In genomic region chr7:4975455-4975854, GRCm38 (mm10) we compare ENCODE assay signal across 31 mouse cellular contexts. TPM values are rescaled to one million over a fixed set of nuclear protein-coding genes. Genes with fewer than 3 reads are reported as not detected.
DNase-seq lines count a peak whose midpoint lies in the region; ATAC-seq and TF ChIP-seq lines count a peak whose summit lies in the region.
"Had no signal": no experiment of that assay in that cellular context is flagged by ENCODE, and none has a peak within 500 bp of the region (broad histone marks: within the 10 kb centered on the region; RNA-seq: fewer than 3 reads in every experiment).

No protein-coding gene starts in this region.

- no peak for DNase-seq in gastrocnemius, adult 2 months
- DNase-seq in gastrocnemius, postnatal 14 days = no peak
- DNase-seq in liver, embryonic 11.5 days (ENCODE audit: low spot score) = no peak
- no peak for DNase-seq in liver, postnatal 0 days
- DNase-seq in testis, postnatal 10 days (ENCODE audit: low spot score) = peak; percentile 37
- DNase-seq in testis, postnatal 14 days (ENCODE audit: low spot score) = no peak
- no peak for DNase-seq in stomach, postnatal 0 days (ENCODE audit: low spot score)
- no peak for DNase-seq in cerebellum, postnatal 25 days
- DNase-seq: adrenal gland, adult 8-10 months; adrenal gland, postnatal 14 days; adrenal gland, postnatal 36 days; B cell, adult 2 months; cerebellum, adult 11-12 months; cerebellum, adult 2 months; cerebellum, adult 9-10 months; cerebellum, postnatal 10 days; cerebellum, postnatal 36 days; embryo, embryonic 11 days had no signal

- H3K27me3 ChIP-seq in liver, embryonic 11.5 days (replicated peaks; ENCODE audit: control insufficient read depth, insufficient read depth, low read length) = no peaks in the 10 kb centered on the region; the same call in 1 of the 2 replicates
- no peaks in the 10 kb centered on the region for H3K27me3 ChIP-seq in liver, postnatal 0 days (ENCODE audit: insufficient read depth, low read length)
- H3K27me3 ChIP-seq in stomach, postnatal 0 days (ENCODE audit: control insufficient read depth, insufficient read depth, low read length) = no peaks in the 10 kb centered on the region
- H3K27me3 ChIP-seq: embryonic facial prominence, embryonic 13.5 days; embryonic facial prominence, embryonic 15.5 days; forebrain, embryonic 12.5 days; forebrain, embryonic 15.5 days; Patski had no signal

- TF ChIP-seq CTCF in gastrocnemius, adult 2 months (IDR thresholded peaks at IDR 0.05) = no peak
- no peak for TF ChIP-seq CTCF in liver, postnatal 0 days (IDR thresholded peaks at IDR 0.05; ENCODE audit: low read depth)
- no peak for TF ChIP-seq CTCF in stomach, postnatal 0 days (IDR thresholded peaks at IDR 0.05; ENCODE audit: low read depth)

- no peak overlapping the region for H3K9ac ChIP-seq in liver, embryonic 11.5 days (ENCODE audit: low read depth, low read length)
- H3K9ac ChIP-seq in liver, postnatal 0 days (replicated peaks) = no peak overlapping the region
- no peak overlapping the region for H3K9ac ChIP-seq in stomach, postnatal 0 days (ENCODE audit: low read length)
- H3K9ac ChIP-seq: embryonic facial prominence, embryonic 13.5 days; embryonic facial prominence, embryonic 15.5 days; forebrain, embryonic 12.5 days; forebrain, embryonic 15.5 days had no signal

- peak overlapping the region; percentile 73 for H3K27ac ChIP-seq in gastrocnemius, adult 2 months
- H3K27ac ChIP-seq in liver, embryonic 11.5 days (ENCODE audit: low read depth, low read length) = no peak overlapping the region
- no peak overlapping the region for H3K27ac ChIP-seq in liver, postnatal 0 days (ENCODE audit: low read depth)
- H3K27ac ChIP-seq in stomach, postnatal 0 days (replicated peaks) = no peak overlapping the region
- H3K27ac ChIP-seq: embryonic facial prominence, embryonic 13.5 days; embryonic facial prominence, embryonic 15.5 days; forebrain, embryonic 10.5 days; forebrain, embryonic 12.5 days; forebrain, embryonic 15.5 days had no signal

- no peaks in the 10 kb centered on the region for H3K9me3 ChIP-seq in liver, embryonic 11.5 days (ENCODE audit: control insufficient read depth, low read length)
- no peaks in the 10 kb centered on the region for H3K9me3 ChIP-seq in liver, postnatal 0 days (ENCODE audit: low read length)
- no peaks in the 10 kb centered on the region for H3K9me3 ChIP-seq in stomach, postnatal 0 days (ENCODE audit: control insufficient read depth, low read length)
- H3K9me3 ChIP-seq: embryonic facial prominence, embryonic 15.5 days; forebrain, embryonic 15.5 days had no signal

- ATAC-seq in liver, embryonic 11.5 days (replicated peaks; ENCODE audit: low FRiP score) = 0 out of 2 replicates have a peak, but pooled peaks have one; percentile 39
- no peak for ATAC-seq in liver, postnatal 0 days
- ATAC-seq in stomach, postnatal 0 days (ENCODE audit: low FRiP score, low TSS enrichment) = 0 out of 2 replicates have a peak, but pooled peaks have one; percentile 46
- ATAC-seq: activated CD4-positive, CD25-positive, alpha-beta regulatory T cell, adult 4 months; CD4-positive, CD25-positive, alpha-beta regulatory T cell, adult 4 months; forebrain, embryonic 15.5 days; Patski had no signal

- H3K4me3 ChIP-seq in gastrocnemius, adult 2 months = no peak overlapping the region
- H3K4me3 ChIP-seq in liver, embryonic 11.5 days (ENCODE audit: low read depth, low read length) = no peak overlapping the region
- no peak overlapping the region for H3K4me3 ChIP-seq in liver, postnatal 0 days (ENCODE audit: low read depth, low read length)
- H3K4me3 ChIP-seq in stomach, postnatal 0 days (ENCODE audit: low read depth, low read length) = no peak overlapping the region
- H3K4me3 ChIP-seq: embryonic facial prominence, embryonic 13.5 days; embryonic facial prominence, embryonic 15.5 days; erythroblast, embryonic 14.5 days; forebrain, embryonic 10.5 days; forebrain, embryonic 12.5 days; forebrain, embryonic 15.5 days had no signal

- 46% methylated on average over 4 of the region's 4 CpGs for WGBS in liver, embryonic 11.5 days
- 67% methylated on average over 4 of the region's 4 CpGs for WGBS in liver, postnatal 0 days (ENCODE audit: insufficient replicate concordance)
- 47% methylated on average over 4 of the region's 4 CpGs for WGBS in stomach, postnatal 0 days

- no peak for TF ChIP-seq EP300 in liver, postnatal 0 days (IDR thresholded peaks at IDR 0.05; ENCODE audit: low read depth)
- no peak for TF ChIP-seq EP300 in stomach, postnatal 0 days (optimal IDR thresholded peaks at IDR 0.05)

- no peak overlapping the region for H3K4me2 ChIP-seq in liver, embryonic 11.5 days
- no peak overlapping the region for H3K4me2 ChIP-seq in liver, postnatal 0 days (ENCODE audit: low read depth, low read length)
- no peak overlapping the region for H3K4me2 ChIP-seq in stomach, postnatal 0 days (replicated peaks; ENCODE audit: low read depth)
- H3K4me2 ChIP-seq: embryonic facial prominence, embryonic 13.5 days; embryonic facial prominence, embryonic 15.5 days; forebrain, embryonic 12.5 days; forebrain, embryonic 15.5 days had no signal

- intact Hi-C loops in gastrocnemius, adult 2 months (cut with DNase I) = no loop called here
- intact Hi-C loops in gastrocnemius, postnatal 14 days (cut with DNase I; ENCODE audit: low total_unique reads) = no loop called here

- no peaks in the 10 kb centered on the region for H3K4me1 ChIP-seq in liver, embryonic 11.5 days (replicated peaks; ENCODE audit: control insufficient read depth, insufficient read depth, low read length)
- no peaks in the 10 kb centered on the region for H3K4me1 ChIP-seq in liver, postnatal 0 days (ENCODE audit: insufficient read depth)
- H3K4me1 ChIP-seq in stomach, postnatal 0 days (replicated peaks; ENCODE audit: control insufficient read depth, insufficient read depth) = no peaks in the 10 kb centered on the region
- H3K4me1 ChIP-seq: embryonic facial prominence, embryonic 13.5 days; embryonic facial prominence, embryonic 15.5 days; forebrain, embryonic 12.5 days; forebrain, embryonic 15.5 days had no signal

- H3K36me3 ChIP-seq in liver, embryonic 11.5 days (ENCODE audit: control insufficient read depth, insufficient read depth, low read length) = no peaks in the 10 kb centered on the region
- H3K36me3 ChIP-seq in liver, postnatal 0 days (replicated peaks; ENCODE audit: insufficient read depth, low read length) = no peaks in the 10 kb centered on the region
- no peaks in the 10 kb centered on the region for H3K36me3 ChIP-seq in stomach, postnatal 0 days (ENCODE audit: control insufficient read depth, insufficient read depth, low read length)
- H3K36me3 ChIP-seq: embryonic facial prominence, embryonic 13.5 days; embryonic facial prominence, embryonic 15.5 days; forebrain, embryonic 10.5 days; forebrain, embryonic 12.5 days; forebrain, embryonic 15.5 days; G1E had no signal

RNA-seq across cellular contexts. Expression of gene Sbk3, which starts 4.5 kb away (rescaled TPM):
- total RNA-seq in gastrocnemius, adult 2 months (2021) = 1 to 10 TPM in 1 of 2 experiments, under 1 TPM in 1; 0.46 to 5.2 TPM
- 1 to 10 TPM in 1 of 2 experiments, under 1 TPM in 1; 0.33 to 1.0 TPM for total RNA-seq in gastrocnemius, postnatal 14 days (2021)
- not detected in 2 replicates for polyA plus RNA-seq in liver, embryonic 11.5 days (2014; fragmentation: Nextera tagmentation; extraction: Ambion mirVana)
- not detected in 2 replicates for polyA plus RNA-seq in liver, postnatal 0 days (2015; fragmentation: Nextera tagmentation; extraction: Ambion mirVana)
- 0.04 TPM in 1 of 2 replicates, not detected in the other for polyA plus RNA-seq in stomach, postnatal 0 days (2015; fragmentation: Nextera tagmentation; extraction: Ambion mirVana)
- total RNA-seq: CH12.LX; common myeloid progenitor, adult 5-6 weeks had no signal
- polyA plus RNA-seq: activated CD4-positive, CD25-positive, alpha-beta regulatory T cell, adult 4 months; CD4-positive, CD25-positive, alpha-beta regulatory T cell, adult 4 months; embryonic facial prominence, embryonic 13.5 days; erythroblast, embryonic 14.5 days; forebrain, embryonic 10.5 days; forebrain, embryonic 12.5 days; G1E had no signal

RNA-seq across cellular contexts. Expression of gene Sbk2, which starts 11.2 kb away (rescaled TPM):
- 10 to 100 TPM; 36.7 to 77.0 TPM for total RNA-seq in gastrocnemius, adult 2 months (2021)
- 10 to 100 TPM; 39.9 to 51.4 TPM for total RNA-seq in gastrocnemius, postnatal 14 days (2021)
- 0.22 TPM in 1 of 2 replicates, not detected in the other for polyA plus RNA-seq in liver, embryonic 11.5 days (2014; fragmentation: Nextera tagmentation; extraction: Ambion mirVana)
- polyA plus RNA-seq in liver, postnatal 0 days (2015; fragmentation: Nextera tagmentation; extraction: Ambion mirVana) = 0.09 TPM in 1 of 2 replicates, not detected in the other
- 0.15 TPM in 1 of 2 replicates, not detected in the other for polyA plus RNA-seq in stomach, postnatal 0 days (2015; fragmentation: Nextera tagmentation; extraction: Ambion mirVana)
- total RNA-seq: common myeloid progenitor, adult 5-6 weeks had no signal
- polyA plus RNA-seq: activated CD4-positive, CD25-positive, alpha-beta regulatory T cell, adult 4 months; CD4-positive, CD25-positive, alpha-beta regulatory T cell, adult 4 months; embryonic facial prominence, embryonic 11.5 days; embryonic facial prominence, embryonic 13.5 days; erythroblast, embryonic 14.5 days; forebrain, embryonic 12.5 days; forebrain, embryonic 15.5 days; G1E had no signal

RNA-seq across cellular contexts. Expression of gene Zfp579, which starts 20.5 kb away (rescaled TPM):
- total RNA-seq in gastrocnemius, adult 2 months (2021) = 1 to 10 TPM; 8.8 to 9.5 TPM
- 10 to 100 TPM in 1 of 2 experiments, 1 to 10 TPM in 1; 9.0 to 10.5 TPM for total RNA-seq in gastrocnemius, postnatal 14 days (2021)
- polyA plus RNA-seq in liver, embryonic 11.5 days (2014; fragmentation: Nextera tagmentation; extraction: Ambion mirVana) = 13.7 and 16.8 TPM in 2 replicates
- 3.2 and 4.0 TPM in 2 replicates for polyA plus RNA-seq in liver, postnatal 0 days (2015; fragmentation: Nextera tagmentation; extraction: Ambion mirVana)
- polyA plus RNA-seq in stomach, postnatal 0 days (2015; fragmentation: Nextera tagmentation; extraction: Ambion mirVana) = 10.9 and 15.0 TPM in 2 replicates

RNA-seq across cellular contexts. Expression of gene Zfp524, which starts 38.8 kb away (rescaled TPM):
- total RNA-seq in gastrocnemius, adult 2 months (2021) = 10 to 100 TPM in 1 of 2 experiments, 1 to 10 TPM in 1; 6.5 to 10.4 TPM
- total RNA-seq in gastrocnemius, postnatal 14 days (2021) = 1 to 10 TPM; 5.8 to 6.0 TPM
- polyA plus RNA-seq in liver, embryonic 11.5 days (2014; fragmentation: Nextera tagmentation; extraction: Ambion mirVana) = 13.9 and 14.0 TPM in 2 replicates
- 9.1 and 10.4 TPM in 2 replicates for polyA plus RNA-seq in liver, postnatal 0 days (2015; fragmentation: Nextera tagmentation; extraction: Ambion mirVana)
- 14.0 and 16.3 TPM in 2 replicates for polyA plus RNA-seq in stomach, postnatal 0 days (2015; fragmentation: Nextera tagmentation; extraction: Ambion mirVana)

RNA-seq across cellular contexts. Expression of gene Fiz1, which starts 39.0 kb away (rescaled TPM):
- total RNA-seq in gastrocnemius, adult 2 months (2021) = 10 to 100 TPM; 23.2 to 23.3 TPM
- total RNA-seq in gastrocnemius, postnatal 14 days (2021) = 10 to 100 TPM; 16.3 to 16.5 TPM
- polyA plus RNA-seq in liver, embryonic 11.5 days (2014; fragmentation: Nextera tagmentation; extraction: Ambion mirVana) = 37.1 and 40.8 TPM in 2 replicates
- polyA plus RNA-seq in liver, postnatal 0 days (2015; fragmentation: Nextera tagmentation; extraction: Ambion mirVana) = 9.6 and 10.1 TPM in 2 replicates
- 14.9 and 17.8 TPM in 2 replicates for polyA plus RNA-seq in stomach, postnatal 0 days (2015; fragmentation: Nextera tagmentation; extraction: Ambion mirVana)
